Mouse (Mus musculus) cortical plate, adult 2 months (tissue): ENCODE results near the gene Inip.

Experiments used
- CTCF ChIP-seq: fragments of 200-500 bp; IDR thresholded peaks from 2 replicates; pipeline ENCODE4 v1.5.1; 2011; ENCODE audit warnings: mild to moderate bottlenecking, control low read depth, low read length; ENCODE audit not compliant: insufficient read depth; ENCODE audit errors: extremely low read depth
- POLR2A ChIP-seq: fragments of 200-500 bp; IDR thresholded peaks from 2 replicates; pipeline ENCODE4 v1.6.1; 2011; ENCODE audit warnings: mild to moderate bottlenecking, low read length, control low read depth; ENCODE audit not compliant: insufficient read depth; ENCODE audit errors: extremely low read depth

DNA sequence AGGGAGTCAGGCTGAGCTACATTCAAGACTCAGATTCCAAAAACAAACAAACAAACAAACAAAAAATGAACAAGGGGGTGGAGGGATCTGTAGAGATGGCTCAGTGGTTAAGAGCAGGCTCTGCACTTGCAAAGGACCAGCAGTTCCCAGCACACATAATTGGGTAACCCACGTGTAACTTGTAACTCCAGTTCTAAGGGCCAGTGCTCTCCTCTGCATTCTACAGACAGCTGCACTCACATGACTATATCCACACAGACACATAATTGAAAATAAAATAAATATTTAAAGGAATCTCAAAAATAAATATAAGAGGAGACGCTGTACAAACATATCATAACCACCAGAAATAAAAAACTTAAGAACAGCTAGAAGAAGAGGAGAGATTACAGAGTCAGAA lies 61.5 kb downstream of the Inip start:
- TF ChIP-seq CTCF (no peak), POLR2A (no peak)
